Mouse (Mus musculus): ENCODE data around the gene Gabpb2.

DNA sequence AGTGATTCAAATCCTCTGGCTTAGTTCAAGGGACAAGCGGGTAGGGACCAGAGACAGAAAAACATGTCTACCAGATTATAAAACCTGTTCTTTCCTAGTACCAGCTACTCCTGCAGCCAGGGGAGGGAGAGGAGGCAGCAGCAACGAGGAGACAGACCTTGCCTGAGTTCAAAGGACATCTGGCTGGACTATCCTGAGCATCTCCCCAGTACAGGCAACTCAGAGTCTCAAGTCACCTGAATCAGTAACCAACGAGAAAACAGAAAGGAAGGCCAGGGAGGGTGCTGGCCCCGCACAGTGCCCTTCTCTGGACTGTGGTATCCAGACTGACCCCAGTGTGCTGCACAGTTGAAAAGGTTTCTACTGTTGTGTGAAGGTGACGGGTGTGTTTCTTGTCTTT is 39.2 kb upstream of the Gabpb2 start:
- TF ChIP-seq CTCF (IDR thresholded peaks at IDR 0.05) (no peak), POLR2A (IDR thresholded peaks at IDR 0.05; ENCODE audit: insufficient read depth, low read depth, low read length) (no peak), EP300 (IDR thresholded peaks at IDR 0.05; ENCODE audit: insufficient read depth, low read depth, low read length) (no peak)

Measured in heart, adult 2 months (tissue).